Mouse (Mus musculus) forebrain, embryonic 15.5 days (tissue): ENCODE results near the gene Srcin1. TPM values are rescaled to one million over a fixed set of nuclear protein-coding genes. Genes with fewer than 3 reads are reported as not detected.

ENCODE experiments used
- ATAC-seq: fragments of 200-750 bp; cut with Nextera tagmentation; replicated peaks from 2 replicates; pipeline ENCODE4 v1.8.0; 2017; ENCODE audit warnings: mild to moderate bottlenecking, moderate TSS enrichment, moderate library complexity
- H3K27ac ChIP-seq: fragments of 300-500 bp; sonication (generic); replicated peaks from 2 replicates; pipeline ENCODE4 v1.5.1; 2015; ENCODE audit warnings: mild to moderate bottlenecking, inconsistent platforms
- H3K27me3 ChIP-seq: fragments of 300-500 bp; sonication (generic); 2 replicates; pipeline ENCODE4 v1.6.1; 2015; ENCODE audit warnings: inconsistent platforms
- H3K36me3 ChIP-seq: fragments of 300-500 bp; sonication (generic); 2 replicates; pipeline ENCODE4 v1.6.1; 2015; ENCODE audit warnings: mild to moderate bottlenecking, inconsistent platforms
- H3K4me1 ChIP-seq: fragments of 300-500 bp; sonication (generic); 2 replicates; pipeline ENCODE4 v1.6.1; 2015; ENCODE audit warnings: inconsistent platforms
- H3K4me2 ChIP-seq: fragments of 300-500 bp; sonication (generic); replicated peaks from 2 replicates; pipeline ENCODE4 v1.6.1; 2015; ENCODE audit warnings: mild to moderate bottlenecking, inconsistent platforms
- H3K4me3 ChIP-seq: fragments of 300-500 bp; sonication (generic); 2 replicates; pipeline ENCODE4 v1.5.1; 2015; ENCODE audit warnings: mild to moderate bottlenecking, inconsistent platforms
- H3K9ac ChIP-seq: fragments of 300-500 bp; sonication (generic); replicated peaks from 2 replicates; pipeline ENCODE4 v1.6.1; 2015; ENCODE audit warnings: mild to moderate bottlenecking, inconsistent platforms
- H3K9me3 ChIP-seq: fragments of 300-500 bp; sonication (generic); 2 replicates; pipeline ENCODE4 v1.6.1; 2016; ENCODE audit warnings: inconsistent platforms
- WGBS: fragments of 180-500 bp; shearing (Covaris S2); methylation state at CpG from one replicate; pipeline ENCODE4 v1.1.7; 2015; ENCODE audit warnings: mixed read lengths; 5-methylcytosine and 5-hydroxymethylcytosine counted together
- polyA plus RNA-seq: library from polyadenylated mRNA; unstranded; fragments of >200 nt; fragmentation: Nextera tagmentation; extraction: Ambion mirVana; gene quantifications from 2 replicates; pipeline ENCODE4 v1.2.1, GENCODE M21; 2015

Gene Srcin1
- polyA plus RNA-seq, 1 experiment from 2014 or later = 10.8 TPM

DNA sequence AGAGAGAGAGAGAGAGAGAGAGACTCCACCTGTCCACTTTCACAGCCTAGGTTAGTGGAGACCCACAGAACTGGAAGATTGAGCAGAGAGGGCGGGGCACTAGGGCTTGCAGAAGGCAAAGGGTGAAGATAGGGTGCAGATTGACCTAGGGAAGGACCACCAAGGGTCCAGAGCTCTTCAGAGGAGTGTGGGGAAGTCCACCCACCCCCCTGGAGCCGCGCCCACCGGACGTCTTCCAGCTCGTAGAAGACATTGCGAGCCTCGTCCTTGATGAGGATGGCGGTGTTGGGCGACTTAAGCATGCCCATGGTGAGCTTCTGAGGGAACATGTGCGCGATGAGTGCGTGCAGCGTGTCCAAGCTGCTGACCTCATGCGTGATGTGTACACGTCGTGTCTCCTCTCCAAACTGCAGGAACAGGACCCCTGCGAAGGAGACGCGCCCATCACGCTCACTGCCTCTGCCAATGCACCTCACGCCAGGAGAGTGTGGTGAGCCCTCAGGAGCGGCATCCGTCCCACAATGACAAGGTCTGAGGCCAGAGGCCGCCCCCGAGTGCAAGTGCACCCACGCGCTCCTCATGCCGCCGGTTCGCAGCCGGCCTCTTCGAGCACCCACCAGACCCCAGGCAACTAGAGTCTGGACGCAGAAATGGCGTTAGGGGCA is 39.8 kb downstream of the Srcin1 start:
- H3K27ac ChIP-seq = no peak overlapping the region
- peaks cover 68% of the 10 kb centered on the region for H3K4me1 ChIP-seq
- H3K4me2 ChIP-seq = peak overlapping the region; percentile 49; the same call in 1 of the 2 replicates
- H3K9me3 ChIP-seq = no peaks in the 10 kb centered on the region
- 37% methylated on average over 35 of the region's 35 CpGs for WGBS
- peaks cover 10% of the 10 kb centered on the region for H3K36me3 ChIP-seq
- peaks cover 41% of the 10 kb centered on the region for H3K27me3 ChIP-seq
- no peak for ATAC-seq
- H3K9ac ChIP-seq = 0 out of 2 replicates have a peak overlapping the region, but pooled peaks have one; percentile 27
- no peak overlapping the region for H3K4me3 ChIP-seq

DNA sequence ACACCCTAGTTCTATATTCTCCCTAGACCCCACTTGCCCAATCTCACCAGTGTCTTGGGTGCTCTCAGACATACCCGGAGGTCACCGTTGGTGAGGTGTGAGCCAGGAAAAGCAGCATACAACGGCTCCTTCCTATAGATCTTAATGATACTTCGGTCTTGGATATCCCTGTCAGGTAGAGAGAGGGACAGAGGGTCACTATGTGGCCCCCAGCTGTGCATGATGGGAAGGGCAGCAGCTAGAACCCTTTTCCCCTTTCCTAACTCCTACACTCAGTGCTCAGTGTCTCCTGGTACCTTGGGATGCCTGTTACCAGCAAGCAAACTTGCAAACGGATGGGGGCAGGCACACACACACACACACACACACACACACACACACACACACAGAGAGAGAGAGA is 40.3 kb downstream of the Srcin1 start:
- no peak overlapping the region for H3K9ac ChIP-seq
- H3K4me2 ChIP-seq = no peak overlapping the region
- peaks cover 64% of the 10 kb centered on the region for H3K4me1 ChIP-seq
- H3K9me3 ChIP-seq = no peaks in the 10 kb centered on the region
- ATAC-seq = no peak
- WGBS = 58% methylated on average over 5 of the region's 5 CpGs
- H3K27me3 ChIP-seq = peaks cover 41% of the 10 kb centered on the region
- H3K4me3 ChIP-seq = no peak overlapping the region
- H3K27ac ChIP-seq = no peak overlapping the region
- peaks cover 10% of the 10 kb centered on the region for H3K36me3 ChIP-seq

DNA sequence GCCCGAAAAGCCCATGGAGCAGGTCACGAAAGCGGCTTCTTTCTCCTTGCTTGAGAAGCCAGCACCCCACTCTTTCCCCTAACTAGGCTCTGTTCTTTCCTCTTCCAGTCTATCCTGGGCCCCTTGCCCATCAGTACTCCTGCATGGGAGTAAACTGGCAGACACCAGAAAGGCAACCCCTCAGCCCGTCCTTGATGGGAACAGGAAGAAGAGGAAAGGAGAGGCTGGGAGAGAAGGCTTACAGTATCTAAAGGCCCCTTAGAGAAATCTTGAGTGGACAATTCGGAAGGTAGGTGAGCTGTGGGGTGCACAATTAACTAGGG is 40.7 kb downstream of the Srcin1 start:
- H3K27me3 ChIP-seq = peaks cover 41% of the 10 kb centered on the region
- H3K36me3 ChIP-seq = peaks cover 10% of the 10 kb centered on the region
- 0 out of 2 replicates have a peak overlapping the region, but pooled peaks have one; percentile 17 for H3K9ac ChIP-seq
- H3K4me1 ChIP-seq = peaks cover 60% of the 10 kb centered on the region
- H3K4me3 ChIP-seq = 0 out of 2 replicates have a peak overlapping the region, but pooled peaks have one; percentile 13
- no peak overlapping the region for H3K27ac ChIP-seq
- 50% methylated on average over 5 of the region's 5 CpGs for WGBS
- H3K9me3 ChIP-seq = no peaks in the 10 kb centered on the region
- no peak for ATAC-seq
- H3K4me2 ChIP-seq = no peak overlapping the region

- Histone ChIP-seq H3K9ac (0 out of 2 replicates have a peak overlapping the region, but pooled peaks have one; percentile 17), H3K27ac (no peak overlapping the region), H3K27me3 (peaks cover 41% of the 10 kb centered on the region), H3K9me3 (no peaks in the 10 kb centered on the region), H3K4me3 (peak overlapping the region; percentile 13), H3K4me2 (peak overlapping the region; percentile 24), H3K4me1 (peaks cover 55% of the 10 kb centered on the region), H3K36me3 (peaks cover 10% of the 10 kb centered on the region)
- 15% methylated on average over 95 of the region's 95 CpGs for WGBS
- ATAC-seq = no peak
These were observed 41.3 kb downstream of the Srcin1 start for GRCm38 (mm10) chr11:97534442-97535307.

DNA sequence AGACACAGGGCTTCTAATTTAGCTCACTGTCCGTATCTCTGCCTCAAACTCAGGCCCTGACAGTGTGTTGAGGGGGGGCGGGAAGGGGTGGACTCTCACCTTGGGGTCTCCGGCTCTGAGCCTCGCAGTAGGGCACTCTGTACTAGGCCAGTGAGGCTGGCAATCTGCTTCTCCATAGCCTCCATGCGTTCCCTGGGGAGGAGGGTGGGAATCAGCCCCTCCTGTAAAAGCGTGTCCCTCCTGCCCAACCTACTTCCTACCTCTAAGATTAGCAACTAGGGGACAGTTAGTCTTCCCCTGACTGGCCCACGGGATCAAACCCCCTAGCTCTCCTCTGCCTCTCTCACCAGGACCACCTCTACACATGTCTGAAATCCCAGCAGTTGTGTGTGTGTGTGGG is 42.3 kb downstream of the Srcin1 start:
- H3K27me3 ChIP-seq = peaks cover 41% of the 10 kb centered on the region
- H3K9me3 ChIP-seq = no peaks in the 10 kb centered on the region
- no peak overlapping the region for H3K4me2 ChIP-seq
- no peak overlapping the region for H3K4me3 ChIP-seq
- WGBS = 56% methylated on average over 7 of the region's 7 CpGs
- H3K27ac ChIP-seq = no peak overlapping the region
- H3K9ac ChIP-seq = no peak overlapping the region
- peaks cover 50% of the 10 kb centered on the region for H3K4me1 ChIP-seq
- ATAC-seq = no peak
- H3K36me3 ChIP-seq = peaks cover 20% of the 10 kb centered on the region

DNA sequence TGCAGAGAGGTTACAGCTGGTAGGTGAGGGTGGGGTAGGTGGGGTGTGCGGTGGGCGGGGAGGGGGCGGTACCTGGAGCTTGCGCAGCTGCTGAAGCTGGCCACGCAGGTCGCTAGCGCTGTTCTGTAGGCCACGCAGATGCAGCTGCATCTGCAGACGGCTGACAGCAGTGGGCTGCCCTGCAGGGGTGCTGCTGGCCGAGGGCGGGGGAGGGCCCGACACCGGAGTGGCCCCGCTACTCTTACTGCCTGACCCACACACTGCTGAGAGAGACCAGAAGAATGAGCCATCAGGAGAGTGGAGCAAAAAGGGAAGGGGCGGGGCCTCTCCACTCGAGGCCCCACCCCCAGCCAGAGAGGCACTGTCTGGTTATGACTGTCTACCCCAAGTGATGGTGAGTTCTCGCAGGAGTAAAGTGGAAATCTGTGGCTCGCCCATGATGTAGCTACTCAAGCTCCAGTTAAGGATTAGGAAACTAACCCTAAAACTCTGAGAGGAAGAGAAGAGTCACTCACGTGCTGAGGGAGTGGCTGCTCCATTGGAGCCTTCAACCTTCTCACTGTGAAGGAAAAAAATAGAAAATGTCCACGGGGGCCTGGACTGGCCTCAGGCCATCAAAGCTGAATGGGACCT is 42.9 kb downstream of the Srcin1 start:
- no peak overlapping the region for H3K9ac ChIP-seq
- no peak overlapping the region for H3K4me2 ChIP-seq
- H3K27me3 ChIP-seq = peaks cover 41% of the 10 kb centered on the region
- H3K27ac ChIP-seq = no peak overlapping the region
- H3K36me3 ChIP-seq = peaks cover 20% of the 10 kb centered on the region
- ATAC-seq = no peak
- WGBS = 23% methylated on average over 20 of the region's 20 CpGs
- no peaks in the 10 kb centered on the region for H3K9me3 ChIP-seq
- H3K4me3 ChIP-seq = no peak overlapping the region
- H3K4me1 ChIP-seq = peaks cover 50% of the 10 kb centered on the region

GRCm38 (mm10) chr11:97532354-97532753 is 43.6 kb downstream of the Srcin1 start:
- Histone ChIP-seq H3K9ac (no peak overlapping the region), H3K4me2 (no peak overlapping the region), H3K4me3 (no peak overlapping the region), H3K27me3 (peaks cover 37% of the 10 kb centered on the region), H3K4me1 (peaks cover 43% of the 10 kb centered on the region), H3K36me3 (peaks cover 20% of the 10 kb centered on the region), H3K9me3 (no peaks in the 10 kb centered on the region), H3K27ac (no peak overlapping the region)
- 33% methylated on average over 8 of the region's 8 CpGs for WGBS
- ATAC-seq = 0 out of 2 replicates have a peak, but pooled peaks have one; percentile 1

DNA sequence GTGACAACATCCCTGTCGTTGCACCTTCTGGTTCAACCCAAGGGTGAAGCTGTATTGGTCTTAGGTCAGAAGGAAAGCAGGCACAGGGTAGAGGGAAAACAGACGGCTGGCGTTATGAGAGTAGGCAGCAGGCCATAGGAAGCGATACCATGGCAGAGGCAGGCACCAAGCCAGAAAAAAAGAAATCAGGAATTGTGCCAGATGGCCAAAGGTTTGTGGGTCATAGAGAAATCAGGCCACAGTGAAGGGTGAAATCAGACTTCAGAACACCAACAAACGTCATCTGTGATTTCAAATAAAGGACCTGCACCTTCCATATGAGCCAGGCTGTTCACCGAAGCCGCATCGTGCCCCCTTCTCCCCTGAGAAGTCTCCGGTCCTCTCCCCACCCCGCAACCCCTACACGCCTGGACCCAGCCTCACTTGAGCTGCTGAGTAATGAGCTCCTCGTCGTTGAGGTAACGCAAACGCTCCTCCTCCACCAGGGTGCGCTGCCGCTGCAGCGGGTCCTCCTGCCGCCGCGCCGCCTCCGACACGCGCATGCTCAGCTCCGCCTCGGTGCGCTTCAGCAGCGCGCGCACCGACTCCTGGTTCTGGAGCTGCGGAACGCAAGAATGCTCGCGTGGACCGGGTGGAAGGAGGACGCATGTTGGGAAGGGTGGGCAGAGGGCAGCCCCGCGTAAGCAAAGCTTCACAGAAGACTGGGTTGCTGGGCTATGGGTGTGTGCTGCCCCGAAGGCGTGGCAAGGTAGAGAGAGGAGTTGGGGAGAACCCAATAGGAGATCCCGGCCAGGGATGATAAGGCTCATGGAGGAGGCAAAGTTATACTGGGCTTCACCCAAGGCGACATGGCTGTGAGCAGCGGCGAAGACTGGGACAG is 44.4 kb downstream of the Srcin1 start:
- 7% methylated on average over 46 of the region's 46 CpGs for WGBS
- Histone ChIP-seq H3K4me3 (peak overlapping the region; percentile 29), H3K27me3 (peaks cover 37% of the 10 kb centered on the region), H3K4me1 (peaks cover 36% of the 10 kb centered on the region), H3K9ac (peak overlapping the region; percentile 25), H3K9me3 (no peaks in the 10 kb centered on the region), H3K27ac (no peak overlapping the region), H3K36me3 (peaks cover 22% of the 10 kb centered on the region), H3K4me2 (peak overlapping the region; percentile 57)
- peak; percentile 74 for ATAC-seq

DNA sequence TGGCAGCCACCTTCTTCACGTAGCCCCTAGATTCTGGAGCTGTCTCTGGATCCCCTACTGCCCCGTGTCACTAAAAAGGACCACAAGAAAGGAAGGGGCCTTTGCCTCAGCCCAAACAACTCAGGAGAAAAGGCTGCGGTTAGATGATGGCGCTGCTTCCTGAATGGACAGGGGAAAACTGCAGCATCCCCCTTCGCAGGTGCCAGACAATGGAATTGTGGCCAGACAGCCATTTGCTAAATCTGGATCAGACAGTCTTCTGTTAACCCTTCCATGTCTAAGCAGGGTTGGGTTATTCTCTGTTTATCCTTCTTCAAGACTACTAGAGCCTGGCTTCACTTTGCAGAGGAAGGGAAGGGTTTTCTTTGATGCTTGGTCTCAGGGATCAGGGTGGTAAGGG is 45.0 kb downstream of the Srcin1 start:
- ATAC-seq = no peak
- Histone ChIP-seq H3K4me2 (no peak overlapping the region), H3K4me3 (no peak overlapping the region), H3K36me3 (peaks cover 28% of the 10 kb centered on the region), H3K9me3 (no peaks in the 10 kb centered on the region), H3K9ac (0 out of 2 replicates have a peak overlapping the region, but pooled peaks have one; percentile 5), H3K27me3 (peaks cover 31% of the 10 kb centered on the region), H3K4me1 (peaks cover 32% of the 10 kb centered on the region), H3K27ac (no peak overlapping the region)
- WGBS = 52% methylated on average over 5 of the region's 5 CpGs

DNA sequence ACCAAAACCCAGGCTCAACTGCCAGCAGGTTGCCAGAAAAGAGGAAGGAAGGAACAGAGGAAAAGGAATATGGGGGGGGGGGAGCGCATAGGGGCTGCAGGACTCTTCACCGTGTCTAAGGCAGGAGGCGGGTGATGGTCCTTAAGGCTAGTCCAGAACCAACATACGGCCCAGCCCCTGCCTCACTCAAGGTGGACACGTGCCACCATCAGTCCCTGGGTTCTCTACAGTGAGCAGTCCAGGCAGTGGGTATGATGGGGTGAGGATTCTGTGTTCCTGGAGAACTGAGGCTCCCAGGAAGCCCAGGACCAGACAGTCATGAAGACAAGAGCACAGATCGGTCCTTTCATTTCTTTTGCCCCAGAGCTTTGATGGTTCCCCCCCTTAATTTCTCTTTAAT is 45.9 kb downstream of the Srcin1 start:
- Histone ChIP-seq H3K36me3 (peaks cover 37% of the 10 kb centered on the region), H3K9me3 (no peaks in the 10 kb centered on the region), H3K4me2 (no peak overlapping the region), H3K27ac (no peak overlapping the region), H3K9ac (no peak overlapping the region), H3K27me3 (peaks cover 23% of the 10 kb centered on the region), H3K4me3 (no peak overlapping the region), H3K4me1 (peaks cover 25% of the 10 kb centered on the region)
- no peak for ATAC-seq
- 91% methylated on average over 5 of the region's 6 CpGs for WGBS

- Histone ChIP-seq H3K36me3 (peaks cover 43% of the 10 kb centered on the region), H3K27ac (no peak overlapping the region)
These were observed 47.6 kb downstream of the Srcin1 start for GRCm38 (mm10) chr11:97528282-97528808.

More at GRCm38 (mm10) chr11:97528282-97528808, 47.6 kb downstream of the Srcin1 start:
- Histone ChIP-seq H3K4me2 (no peak overlapping the region), H3K9me3 (no peaks in the 10 kb centered on the region), H3K27me3 (peaks cover 6% of the 10 kb centered on the region; the same call in 1 of the 2 replicates), H3K4me3 (no peak overlapping the region), H3K9ac (no peak overlapping the region), H3K4me1 (peaks cover 28% of the 10 kb centered on the region)
- no peak for ATAC-seq
- WGBS = 83% methylated on average over 18 of the region's 18 CpGs
